Mouse (Mus musculus): ENCODE results near the gene Gm17606. TPM values are rescaled to one million over a fixed set of nuclear protein-coding genes. Genes with fewer than 3 reads are reported as not detected.

The Gm17606 gene
- polyA plus RNA-seq, 1 experiment from 2014 or later = not detected

DNA sequence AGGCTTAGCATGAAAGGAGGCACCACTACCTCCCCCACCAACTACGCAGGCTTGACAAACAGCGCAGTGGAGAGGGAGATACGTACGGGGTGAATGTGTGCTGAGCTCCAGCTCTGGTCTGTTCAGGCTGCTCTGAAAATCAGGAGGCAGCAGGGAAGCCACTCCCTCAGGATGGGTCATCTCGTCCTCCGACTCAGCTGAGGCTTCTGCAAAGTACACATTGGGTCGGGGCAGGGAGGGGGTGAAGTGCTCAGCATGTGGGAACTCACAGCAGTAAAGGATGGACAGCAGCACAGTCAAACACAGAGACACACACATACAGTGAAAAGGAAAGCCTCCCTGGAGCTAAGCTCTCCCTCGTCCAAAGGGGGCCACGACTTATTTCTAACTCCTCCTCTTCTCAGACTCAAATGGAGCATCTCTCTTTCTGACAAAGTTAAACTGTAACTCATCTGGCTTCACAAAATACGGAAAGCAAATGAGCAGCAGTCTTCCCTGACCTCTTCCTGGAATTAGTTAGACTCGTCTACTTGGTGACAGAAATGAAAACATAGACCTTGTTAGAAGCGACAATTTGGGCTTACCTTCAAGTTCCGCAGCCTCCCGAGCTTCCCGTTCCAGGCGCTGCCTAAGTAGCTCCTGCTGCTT is 38.0 kb downstream of the Gm17606 start:
- Histone ChIP-seq H3K4me3 (no peak overlapping the region), H3K4me2 (replicated peaks) (no peak overlapping the region), H3K4me1 (no peaks in the 10 kb centered on the region), H3K9ac (no peak overlapping the region), H3K27me3 (replicated peaks) (no peaks in the 10 kb centered on the region), H3K27ac (no peak overlapping the region), H3K36me3 (peaks cover 62% of the 10 kb centered on the region), H3K9me3 (no peaks in the 10 kb centered on the region)
- 83% methylated on average over 16 of the region's 16 CpGs for WGBS
- no peak for ATAC-seq (ENCODE audit: low FRiP score, low read depth)

DNA sequence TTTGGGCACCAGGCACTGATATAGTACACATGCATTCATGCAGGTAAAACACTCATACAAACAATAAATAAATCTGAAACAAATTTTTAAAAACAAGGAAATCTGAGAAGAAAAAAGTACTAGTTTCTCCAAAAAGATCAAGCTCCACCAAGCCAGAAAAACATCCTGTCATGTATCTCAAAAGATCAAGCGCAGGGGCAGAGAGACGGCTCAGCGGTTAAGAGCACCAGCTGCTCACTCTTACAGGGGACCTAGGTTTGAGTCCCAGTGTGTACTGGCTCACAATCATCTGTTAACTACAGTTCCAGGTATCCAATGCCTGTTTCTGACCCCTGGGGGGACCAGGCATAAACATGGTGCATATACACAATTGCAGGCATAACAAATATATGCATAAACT is 41.6 kb downstream of the Gm17606 start:
- WGBS = 97% methylated on average over 3 of the region's 3 CpGs
- no peak for ATAC-seq (ENCODE audit: low FRiP score, low read depth)
- Histone ChIP-seq H3K9me3 (no peaks in the 10 kb centered on the region), H3K27me3 (replicated peaks) (no peaks in the 10 kb centered on the region), H3K27ac (no peak overlapping the region), H3K4me2 (replicated peaks) (no peak overlapping the region), H3K9ac (no peak overlapping the region), H3K4me3 (no peak overlapping the region), H3K4me1 (peaks cover 12% of the 10 kb centered on the region), H3K36me3 (peaks cover 34% of the 10 kb centered on the region)

DNA sequence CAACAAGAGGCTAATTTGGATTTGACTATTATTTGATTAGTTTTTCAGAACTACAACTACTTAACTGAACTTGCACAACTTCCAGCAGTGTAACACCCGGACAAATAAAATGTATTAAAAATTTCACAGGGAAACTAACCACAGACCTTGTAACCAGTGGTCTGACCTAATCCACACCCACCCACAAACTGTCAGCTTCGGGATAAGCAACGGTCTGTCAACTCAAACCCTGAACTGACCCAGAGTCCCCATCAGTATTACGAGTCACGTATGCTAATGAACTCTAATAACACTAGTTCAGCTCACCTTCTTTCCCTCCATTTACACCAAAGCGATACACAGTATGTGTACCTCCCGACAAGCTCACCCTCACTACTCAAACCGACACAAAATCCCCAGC is 44.7 kb downstream of the Gm17606 start:
- Histone ChIP-seq H3K9ac (peak overlapping the region; percentile 78), H3K9me3 (no peaks in the 10 kb centered on the region), H3K4me2 (replicated peaks) (peak overlapping the region; percentile 68), H3K36me3 (peaks cover 32% of the 10 kb centered on the region), H3K4me3 (peak overlapping the region; percentile 69), H3K4me1 (peaks cover 23% of the 10 kb centered on the region), H3K27ac (no peak overlapping the region), H3K27me3 (replicated peaks) (no peaks in the 10 kb centered on the region)
- ATAC-seq (ENCODE audit: low FRiP score, low read depth) = no peak
- 17% methylated on average over 8 of the region's 8 CpGs for WGBS

DNA sequence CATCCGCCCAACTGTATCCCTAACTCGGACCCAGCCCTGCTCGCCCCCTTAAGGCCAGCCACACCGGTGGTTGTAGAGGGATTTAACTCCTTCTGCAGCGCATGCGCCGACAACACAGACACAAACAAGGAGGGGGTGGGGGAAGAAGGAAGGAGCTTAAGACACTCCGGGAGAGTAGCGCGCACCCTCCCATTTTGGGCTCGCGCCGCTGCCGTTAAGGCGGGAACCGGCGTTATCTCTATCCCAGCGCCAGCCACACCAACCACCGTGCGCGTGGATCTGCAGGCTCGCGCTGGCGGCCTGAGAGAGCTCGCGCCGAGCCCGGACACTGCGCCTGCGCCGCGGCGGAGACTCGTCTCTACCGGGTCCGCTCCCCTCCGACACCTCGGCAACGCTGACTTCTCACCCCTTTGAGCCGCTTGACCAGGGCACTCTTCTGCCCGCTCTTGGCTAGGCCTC is 45.3 kb downstream of the Gm17606 start, which contains the start of gene 1700123O20Rik:
Gene 1700123O20Rik, plus strand, starts transcription at position 154 of the 459 bp plus-strand sequence.
- Histone ChIP-seq H3K4me1 (peaks cover 23% of the 10 kb centered on the region), H3K4me2 (replicated peaks) (peak within 1 kb of the TSS; percentile 68), H3K27ac (peak within 1 kb of the TSS; percentile 79), H3K9me3 (no peaks in the 10 kb centered on the region), H3K4me3 (peak within 1 kb of the TSS; percentile 69), H3K9ac (peak within 1 kb of the TSS; percentile 78), H3K36me3 (peaks cover 34% of the 10 kb centered on the region), H3K27me3 (replicated peaks) (no peaks in the 10 kb centered on the region)
- WGBS = under 1% methylated on average over 41 of the region's 41 CpGs
- ATAC-seq (ENCODE audit: low FRiP score, low read depth) = peak; percentile 85

DNA sequence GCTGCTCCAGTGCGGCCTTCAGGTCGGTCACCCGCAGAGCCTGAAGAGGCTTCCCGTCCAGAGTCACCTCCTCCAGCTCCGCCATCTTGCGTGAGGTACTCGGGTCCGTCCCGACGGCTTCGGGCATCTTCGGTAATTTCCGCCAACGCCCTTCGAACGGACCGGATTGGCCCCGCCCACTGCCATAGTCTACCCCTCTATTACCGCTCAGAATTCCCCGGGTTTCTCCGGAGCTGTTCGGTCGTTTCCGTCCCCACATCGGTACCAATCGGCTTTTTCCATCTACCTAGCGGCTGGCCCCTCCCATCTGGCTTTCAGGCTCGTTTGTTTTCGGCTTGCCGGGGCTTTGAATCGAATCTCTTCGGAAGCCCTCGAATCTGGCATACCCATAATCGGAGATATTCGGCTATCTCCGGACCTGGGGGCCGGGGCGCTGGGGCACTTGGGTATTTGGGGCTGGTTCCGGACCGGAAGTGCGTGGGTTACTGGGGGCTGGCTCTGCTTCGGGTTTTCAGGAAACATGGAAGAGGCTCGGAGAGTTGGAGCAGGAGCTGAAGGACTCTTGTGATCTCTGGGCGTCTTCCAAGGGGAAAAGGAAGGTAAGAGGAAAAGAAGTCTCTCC is 45.9 kb downstream of the Gm17606 start, which contains the start of gene Acin1:
Gene Acin1, minus strand, starts transcription at position 410 of the 622 bp plus-strand sequence.
- Histone ChIP-seq H3K27me3 (replicated peaks) (no peaks in the 10 kb centered on the region), H3K4me2 (replicated peaks) (peak within 1 kb of the TSS; percentile 68), H3K4me3 (peak within 1 kb of the TSS; percentile 69), H3K4me1 (peaks cover 23% of the 10 kb centered on the region), H3K9ac (peak within 1 kb of the TSS; percentile 78), H3K27ac (peak within 1 kb of the TSS; percentile 79), H3K36me3 (peaks cover 34% of the 10 kb centered on the region), H3K9me3 (no peaks in the 10 kb centered on the region)
- peak; percentile 98 for ATAC-seq (ENCODE audit: low FRiP score, low read depth)
- WGBS = under 1% methylated on average over 44 of the region's 44 CpGs

DNA sequence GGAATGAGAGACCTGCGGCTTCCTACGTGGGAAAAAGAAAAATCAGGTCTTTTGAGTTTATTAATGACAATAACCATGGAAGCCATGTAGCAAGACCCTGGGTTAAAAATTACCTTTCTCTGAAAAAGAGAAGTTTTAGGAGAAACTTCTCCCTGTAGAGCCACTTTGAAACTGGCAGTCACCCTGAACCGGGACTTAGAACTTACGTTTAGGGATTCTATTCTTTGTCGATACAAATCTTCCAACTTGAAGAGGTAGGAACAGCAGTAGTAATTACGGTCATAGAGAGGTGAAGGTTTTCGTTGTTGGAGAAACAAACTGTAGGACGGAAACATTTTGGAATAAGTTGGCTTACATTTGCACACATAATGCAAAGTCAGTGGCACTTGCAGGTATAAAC is 46.5 kb downstream of the Gm17606 start:
- Histone ChIP-seq H3K9ac (peak overlapping the region; percentile 57), H3K36me3 (peaks cover 34% of the 10 kb centered on the region), H3K9me3 (no peaks in the 10 kb centered on the region), H3K4me1 (peaks cover 23% of the 10 kb centered on the region), H3K4me3 (peak overlapping the region; percentile 69), H3K27me3 (replicated peaks) (no peaks in the 10 kb centered on the region), H3K4me2 (replicated peaks) (peak overlapping the region; percentile 66), H3K27ac (no peak overlapping the region)
- WGBS = 8% methylated on average over 8 of the region's 8 CpGs
- no peak for ATAC-seq (ENCODE audit: low FRiP score, low read depth)

DNA sequence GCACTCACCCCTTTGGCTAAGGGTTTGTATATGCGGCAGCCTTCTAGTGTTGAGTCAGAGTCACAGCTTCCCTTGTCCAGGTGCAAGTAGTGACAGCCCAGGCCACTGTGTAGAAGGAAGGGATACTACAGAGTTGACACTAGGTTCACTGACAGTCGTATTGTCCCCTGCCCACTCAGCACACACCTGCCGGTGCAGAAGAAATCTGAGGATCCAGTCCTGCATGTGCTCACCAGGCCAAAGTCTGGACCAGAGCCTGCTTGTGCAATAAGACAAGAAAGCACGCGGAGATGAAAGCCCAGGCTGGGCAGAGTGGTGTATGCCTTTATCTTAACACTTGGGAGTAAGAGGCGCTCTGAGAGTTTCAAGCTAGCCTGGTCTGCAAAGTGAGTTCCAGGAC is 54.3 kb downstream of the Gm17606 start:
- WGBS = 85% methylated on average over 6 of the region's 6 CpGs

DNA sequence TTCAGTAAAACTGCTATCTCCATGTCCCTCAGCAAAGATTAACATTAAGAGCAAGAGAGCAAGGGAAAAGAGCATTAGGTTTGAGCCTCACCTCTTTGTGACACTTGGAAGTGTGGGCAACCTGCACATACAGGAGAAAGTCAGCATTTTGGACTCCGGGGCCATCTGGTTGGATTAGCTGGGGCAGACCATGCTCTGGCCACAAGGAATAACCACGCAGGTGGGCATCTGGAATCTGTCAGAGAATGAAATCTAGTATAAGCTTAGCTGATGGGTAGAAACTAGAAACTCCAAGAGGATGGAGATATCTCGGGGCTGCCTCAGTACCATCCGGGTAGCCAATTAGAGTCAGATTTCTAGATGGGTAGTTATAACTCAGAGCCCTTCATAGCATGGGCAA is 56.0 kb downstream of the Gm17606 start:
- Histone ChIP-seq H3K27ac (no peak overlapping the region), H3K9me3 (no peaks in the 10 kb centered on the region), H3K36me3 (peaks cover 16% of the 10 kb centered on the region), H3K4me3 (no peak overlapping the region), H3K27me3 (replicated peaks) (no peaks in the 10 kb centered on the region), H3K4me1 (no peaks in the 10 kb centered on the region), H3K4me2 (replicated peaks) (no peak overlapping the region), H3K9ac (no peak overlapping the region)
- WGBS = 84% methylated on average over 4 of the region's 4 CpGs
- no peak for ATAC-seq (ENCODE audit: low FRiP score, low read depth)

More for the DNA sequence above, 54.3 kb downstream of the Gm17606 start:
- no peak for ATAC-seq (ENCODE audit: low FRiP score, low read depth)
- Histone ChIP-seq H3K4me1 (no peaks in the 10 kb centered on the region), H3K4me3 (no peak overlapping the region), H3K9ac (no peak overlapping the region), H3K36me3 (peaks cover 26% of the 10 kb centered on the region), H3K27ac (no peak overlapping the region), H3K9me3 (no peaks in the 10 kb centered on the region), H3K27me3 (replicated peaks) (no peaks in the 10 kb centered on the region), H3K4me2 (replicated peaks) (no peak overlapping the region)

MicroRNAs encoded within 50 kb of the gene (microRNA counts, 519-probe panel; counts per million panel counts)
- 342 counts per million, percentile 67 among the panel's probes with 10 or more counts for microRNA mmu-miR-686

Small RNAs within 50 kb of the gene (microRNA-seq; reads per million reads assigned to microRNA genes)
- gene Mir686 = not detected
- not detected for gene Mir6948

Other genes starting within 250 kb of the Gm17606 start
- gene Slc7a7, start 223.2 kb upstream of the Gm17606 start, polyA plus RNA-seq (2016; fragmentation: Nextera tagmentation; extraction: Ambion mirVana) = 5.6 and 5.7 TPM in 2 replicates
- gene Mrpl52, start 214.0 kb upstream of the Gm17606 start, polyA plus RNA-seq (2016; fragmentation: Nextera tagmentation; extraction: Ambion mirVana) = 250 and 276 TPM in 2 replicates
- gene Mmp14, start 209.3 kb upstream of the Gm17606 start, polyA plus RNA-seq (2016; fragmentation: Nextera tagmentation; extraction: Ambion mirVana) = 79.5 and 81.0 TPM in 2 replicates
- 34.9 and 37.5 TPM in 2 replicates for gene Lrp10, start 176.8 kb upstream of the Gm17606 start, polyA plus RNA-seq (2016; fragmentation: Nextera tagmentation; extraction: Ambion mirVana)
- gene Rem2, start 164.9 kb upstream of the Gm17606 start, polyA plus RNA-seq (2016; fragmentation: Nextera tagmentation; extraction: Ambion mirVana) = 40.0 and 41.4 TPM in 2 replicates
- gene Prmt5, start 123.4 kb upstream of the Gm17606 start, polyA plus RNA-seq (2016; fragmentation: Nextera tagmentation; extraction: Ambion mirVana) = 102 and 105 TPM in 2 replicates
- gene Haus4, start 86.3 kb upstream of the Gm17606 start, polyA plus RNA-seq (2016; fragmentation: Nextera tagmentation; extraction: Ambion mirVana) = 32.1 and 37.9 TPM in 2 replicates
- 32.9 and 36.6 TPM in 2 replicates for gene Ajuba, start 63.4 kb upstream of the Gm17606 start, polyA plus RNA-seq (2016; fragmentation: Nextera tagmentation; extraction: Ambion mirVana)
- 8.4 and 8.6 TPM in 2 replicates for gene 4931414P19Rik, start 35.0 kb upstream of the Gm17606 start, polyA plus RNA-seq (2016; fragmentation: Nextera tagmentation; extraction: Ambion mirVana)
- gene Psmb5, start 22.9 kb upstream of the Gm17606 start, polyA plus RNA-seq (2016; fragmentation: Nextera tagmentation; extraction: Ambion mirVana) = 404 and 429 TPM in 2 replicates
- not detected in 2 replicates for gene Psmb11, start 19.5 kb upstream of the Gm17606 start, polyA plus RNA-seq (2016; fragmentation: Nextera tagmentation; extraction: Ambion mirVana)
- 9.5 and 10.0 TPM in 2 replicates for gene Cdh24, start 412 bp downstream of the Gm17606 start, polyA plus RNA-seq (2016; fragmentation: Nextera tagmentation; extraction: Ambion mirVana)
- gene 1700123O20Rik, start 45.3 kb downstream of the Gm17606 start, polyA plus RNA-seq (2016; fragmentation: Nextera tagmentation; extraction: Ambion mirVana) = 92.0 and 93.3 TPM in 2 replicates
- 140 and 167 TPM in 2 replicates for gene Acin1, start 46.0 kb downstream of the Gm17606 start, polyA plus RNA-seq (2016; fragmentation: Nextera tagmentation; extraction: Ambion mirVana)
- 0.10 and 0.17 TPM in 2 replicates for gene Gm29776, start 57.9 kb downstream of the Gm17606 start, polyA plus RNA-seq (2016; fragmentation: Nextera tagmentation; extraction: Ambion mirVana)
- gene Cebpe, start 71.2 kb downstream of the Gm17606 start, polyA plus RNA-seq (2016; fragmentation: Nextera tagmentation; extraction: Ambion mirVana) = 0.15 TPM in 1 of 2 replicates, not detected in the other
- gene Slc7a8, start 141.0 kb downstream of the Gm17606 start, polyA plus RNA-seq (2016; fragmentation: Nextera tagmentation; extraction: Ambion mirVana) = 3.1 and 3.7 TPM in 2 replicates
- gene Rnf212b, start 173.2 kb downstream of the Gm17606 start, polyA plus RNA-seq (2016; fragmentation: Nextera tagmentation; extraction: Ambion mirVana) = not detected in 2 replicates
- gene Homez, start 230.0 kb downstream of the Gm17606 start, polyA plus RNA-seq (2016; fragmentation: Nextera tagmentation; extraction: Ambion mirVana) = 15.7 and 16.6 TPM in 2 replicates
- gene Ppp1r3e, start 236.6 kb downstream of the Gm17606 start, polyA plus RNA-seq (2016; fragmentation: Nextera tagmentation; extraction: Ambion mirVana) = 1.1 and 1.4 TPM in 2 replicates
- 3.8 and 4.1 TPM in 2 replicates for gene Bcl2l2, start 242.4 kb downstream of the Gm17606 start, polyA plus RNA-seq (2016; fragmentation: Nextera tagmentation; extraction: Ambion mirVana)
- gene Gm20521, start 242.5 kb downstream of the Gm17606 start, polyA plus RNA-seq (2016; fragmentation: Nextera tagmentation; extraction: Ambion mirVana) = not detected in 2 replicates